Mouse (Mus musculus) kidney, adult 2 months (tissue): ENCODE results near the gene Crlf1.

Source experiments
- CTCF ChIP-seq: fragments of 200-500 bp; conservative IDR thresholded peaks from 2 replicates; pipeline ENCODE4 v1.5.1; 2011; ENCODE audit warnings: low read depth, mild to moderate bottlenecking, control low read depth, low read length, moderate library complexity, mixed read lengths; ENCODE audit not compliant: insufficient read depth, insufficient read length
- POLR2A ChIP-seq: fragments of 200-500 bp; IDR thresholded peaks from one replicate; pipeline ENCODE4 v1.6.1; 2011; ENCODE audit warnings: low read depth, low read length, control low read depth

- TF ChIP-seq POLR2A (no peak), CTCF (no peak)
Observed at GRCm38 (mm10) chr8:70540013-70540506, 47.1 kb downstream of the Crlf1 start.
